Mouse (Mus musculus) CH12.LX (cell line): Measurements from ENCODE around the gene Ubn2. TPM values are rescaled to one million over a fixed set of nuclear protein-coding genes. Genes with fewer than 3 reads are reported as not detected.

Experiments
- DNase-seq: peaks from one replicate; pipeline ENCODE4 v3.0.0-alpha.2; 2013; ENCODE audit errors: extremely low read depth
- H3K27ac ChIP-seq: 2 replicates; pipeline ENCODE4 v1.5.1; 2012; ENCODE audit warnings: low read depth, mild to moderate bottlenecking, control low read depth, moderate library complexity; ENCODE audit not compliant: insufficient read depth
- H3K27me3 ChIP-seq: replicated peaks from 2 replicates; pipeline ENCODE3; 2012; ENCODE audit warnings: inconsistent platforms
- H3K36me3 ChIP-seq, 2 experiments: replicated peaks in 1 of 2; 2 replicates each; pipeline versions ENCODE3 to v1.6.1; 2012; ENCODE audit warnings: inconsistent platforms in 1 of 2, low read length in 1 of 2, mild to moderate bottlenecking in 1 of 2, mixed read lengths in 1 of 2, moderate library complexity in 1 of 2; ENCODE audit not compliant: control insufficient read depth in 1 of 2, insufficient read depth in 1 of 2
- H3K4me1 ChIP-seq, 2 experiments: 2 replicates each; pipeline ENCODE4 v1.6.1; 2012; ENCODE audit warnings: inconsistent platforms in 1 of 2, moderate library complexity in 1 of 2; ENCODE audit not compliant: insufficient read depth in 2 of 2, control insufficient read depth in 1 of 2
- H3K4me2 ChIP-seq: 2 replicates; pipeline ENCODE4 v1.6.1; 2012; ENCODE audit warnings: low read depth, mild to moderate bottlenecking, control low read depth; ENCODE audit not compliant: poor library complexity, insufficient read depth, severe bottlenecking
- H3K4me3 ChIP-seq, 3 experiments: fragments of 150-350 bp in 1 of 3; sonication (generic) in 1 of 3; replicated peaks in 1 of 3; 2 replicates each; pipeline versions ENCODE3 to v1.5.1; 2011 to 2012; ENCODE audit warnings: low read depth in 2 of 3, low read length in 2 of 3, mild to moderate bottlenecking in 2 of 3, moderate library complexity in 2 of 3, control low read depth in 1 of 3, improper control_type of control experiment in 1 of 3, inconsistent platforms in 1 of 3, mixed read lengths in 1 of 3; ENCODE audit not compliant: poor library complexity in 1 of 3
- H3K79me2 ChIP-seq: replicated peaks from 2 replicates; pipeline ENCODE4 v1.6.1; 2012; ENCODE audit warnings: mild to moderate bottlenecking, moderate library complexity; ENCODE audit not compliant: control insufficient read depth, poor library complexity, insufficient read depth, severe bottlenecking; ENCODE audit errors: extremely low read depth
- H3K9ac ChIP-seq: 2 replicates; pipeline ENCODE4 v1.6.1; 2012; ENCODE audit warnings: low read depth, mild to moderate bottlenecking, control low read depth, moderate library complexity; ENCODE audit not compliant: insufficient read depth
- H3K9me3 ChIP-seq: replicated peaks from 2 replicates; pipeline ENCODE3; 2012; ENCODE audit warnings: low read length, inconsistent platforms, mixed read lengths
- CHD2 ChIP-seq: IDR thresholded peaks from 2 replicates; pipeline ENCODE4 v1.6.1; 2011; ENCODE audit warnings: low read length, improper control_type of control experiment
- E2F4 ChIP-seq: IDR thresholded peaks from 2 replicates; pipeline ENCODE4 v1.6.1; 2011; ENCODE audit warnings: low read depth, low read length, improper control_type of control experiment; ENCODE audit not compliant: insufficient replicate concordance
- EP300 ChIP-seq: IDR thresholded peaks from 2 replicates; pipeline ENCODE4 v1.6.1; 2011; ENCODE audit warnings: low read length, improper control_type of control experiment
- ETS1 ChIP-seq: conservative IDR thresholded peaks from 2 replicates; pipeline ENCODE4 v1.6.1; 2012; ENCODE audit warnings: low read depth, mild to moderate bottlenecking, inconsistent platforms, low read length, improper control_type of control experiment, moderate library complexity
- GABPA ChIP-seq: IDR thresholded peaks from 2 replicates; pipeline ENCODE4 v1.6.1; 2012; ENCODE audit warnings: low read depth, low read length, improper control_type of control experiment, inconsistent platforms; ENCODE audit not compliant: insufficient replicate concordance
- HCFC1 ChIP-seq: IDR thresholded peaks from 2 replicates; pipeline ENCODE4 v1.6.1; 2012; ENCODE audit warnings: low read depth, mild to moderate bottlenecking, inconsistent platforms, low read length, improper control_type of control experiment
- IRF4 ChIP-seq: IDR thresholded peaks from 2 replicates; pipeline ENCODE4 v1.6.1; 2014; ENCODE audit warnings: low read depth, mild to moderate bottlenecking, inconsistent platforms, low read length, improper control_type of control experiment
- JUN ChIP-seq: IDR thresholded peaks from 2 replicates; pipeline ENCODE4 v1.6.1; 2011; ENCODE audit warnings: low read depth, mild to moderate bottlenecking, low read length, improper control_type of control experiment, moderate library complexity; ENCODE audit not compliant: insufficient read depth
- JUND ChIP-seq: conservative IDR thresholded peaks from 2 replicates; pipeline ENCODE4 v1.6.1; 2011; ENCODE audit warnings: low read depth, low read length, improper control_type of control experiment
- KAT2A ChIP-seq: IDR thresholded peaks from 2 replicates; pipeline ENCODE4 v1.6.1; 2012; ENCODE audit warnings: low read length, improper control_type of control experiment, inconsistent platforms; ENCODE audit not compliant: insufficient replicate concordance
- MAFK ChIP-seq: IDR thresholded peaks from 2 replicates; pipeline ENCODE4 v1.6.1; 2011; ENCODE audit warnings: low read length, improper control_type of control experiment; ENCODE audit not compliant: insufficient replicate concordance
- MAX ChIP-seq: IDR thresholded peaks from 2 replicates; pipeline ENCODE4 v1.6.1; 2011; ENCODE audit warnings: low read length, improper control_type of control experiment
- MEF2A ChIP-seq: IDR thresholded peaks from 2 replicates; pipeline ENCODE4 v1.6.1; 2014; ENCODE audit warnings: low read depth, mild to moderate bottlenecking, inconsistent platforms, low read length, improper control_type of control experiment, borderline replicate concordance
- MXI1 ChIP-seq: IDR thresholded peaks from 2 replicates; pipeline ENCODE4 v1.6.1; 2011; ENCODE audit warnings: mild to moderate bottlenecking, low read depth, low read length, improper control_type of control experiment
- NELFE ChIP-seq: IDR thresholded peaks from 2 replicates; pipeline ENCODE4 v1.6.1; 2011; ENCODE audit warnings: low read depth, low read length, improper control_type of control experiment
- NRF1 ChIP-seq: IDR thresholded peaks from 2 replicates; pipeline ENCODE4 v1.6.1; 2014; ENCODE audit warnings: low read depth, mild to moderate bottlenecking, inconsistent platforms, low read length, improper control_type of control experiment, moderate library complexity
- PAX5 ChIP-seq: IDR thresholded peaks from 2 replicates; pipeline ENCODE4 v1.6.1; 2012; ENCODE audit warnings: low read length, inconsistent platforms, mixed read lengths
- POLR2A ChIP-seq: IDR thresholded peaks from 2 replicates; pipeline ENCODE4 v1.6.1; 2011; ENCODE audit warnings: low read depth, mild to moderate bottlenecking, improper control_type of control experiment, low read length
- POLR2AphosphoS2 ChIP-seq: IDR thresholded peaks from 2 replicates; pipeline ENCODE4 v1.6.1; 2011; ENCODE audit warnings: low read depth, low read length, improper control_type of control experiment
- RAD21 ChIP-seq: IDR thresholded peaks from 2 replicates; pipeline ENCODE4 v1.6.1; 2011; ENCODE audit warnings: low read depth, mild to moderate bottlenecking, low read length, improper control_type of control experiment, moderate library complexity
- RCOR1 ChIP-seq: conservative IDR thresholded peaks from 2 replicates; pipeline ENCODE4 v1.6.1; 2012; ENCODE audit warnings: low read depth, mild to moderate bottlenecking, inconsistent platforms, low read length, improper control_type of control experiment
- SIN3A ChIP-seq: IDR thresholded peaks from 2 replicates; pipeline ENCODE4 v1.6.1; 2012; ENCODE audit warnings: low read length, improper control_type of control experiment, inconsistent platforms
- TBP ChIP-seq: conservative IDR thresholded peaks from 2 replicates; pipeline ENCODE4 v1.6.1; 2011; ENCODE audit warnings: low read depth, low read length, improper control_type of control experiment
- TCF12 ChIP-seq: IDR thresholded peaks from 2 replicates; pipeline ENCODE4 v1.6.1; 2014; ENCODE audit warnings: low read depth, mild to moderate bottlenecking, inconsistent platforms, low read length, improper control_type of control experiment
- UBTF ChIP-seq: IDR thresholded peaks from 2 replicates; pipeline ENCODE4 v1.6.1; 2012; ENCODE audit warnings: low read depth, mild to moderate bottlenecking, inconsistent platforms, low read length, improper control_type of control experiment, moderate library complexity
- USF1 ChIP-seq: IDR thresholded peaks from 2 replicates; pipeline ENCODE4 v1.6.1; 2014; ENCODE audit warnings: low read depth, mild to moderate bottlenecking, inconsistent platforms, low read length, improper control_type of control experiment
- USF2 ChIP-seq: conservative IDR thresholded peaks from 2 replicates; pipeline ENCODE4 v1.6.1; 2011; ENCODE audit warnings: low read depth, low read length, improper control_type of control experiment
- ZC3H11A ChIP-seq: IDR thresholded peaks from 2 replicates; pipeline ENCODE4 v1.6.1; 2012; ENCODE audit warnings: low read depth, mild to moderate bottlenecking, inconsistent platforms, low read length, improper control_type of control experiment
- ZKSCAN1 ChIP-seq: IDR thresholded peaks from 2 replicates; pipeline ENCODE4 v1.6.1; 2012; ENCODE audit warnings: low read depth, inconsistent platforms, low read length, improper control_type of control experiment, borderline replicate concordance
- ZNF384 ChIP-seq: IDR thresholded peaks from 2 replicates; pipeline ENCODE4 v1.6.1; 2012; ENCODE audit warnings: low read depth, low read length, improper control_type of control experiment, inconsistent platforms
- dilution Hi-C: fragments of 300-500 bp; cut with MboI; formaldehyde crosslinking; loops from 2 replicates; pipeline ENCODE4 v1.14.3; 2020; ENCODE audit warnings: low sequenced_read_pairs; ENCODE audit not compliant: extremely low pct_unique_long_range_greater_than_20kb, extremely low pct_ligation_motif_present
- in situ Hi-C: fragments of 300-500 bp; cut with MboI; formaldehyde crosslinking; loops from 3 replicates; pipeline ENCODE4 v1.14.3; 2019; ENCODE audit warnings: low sequenced_read_pairs, low pct_ligation_motif_present, low pct_unique_long_range_greater_than_20kb, mixed read lengths
- polyA plus RNA-seq: library from polyadenylated mRNA; unstranded; fragments of >175 nt; gene quantifications from 2 replicates; pipeline ENCODE4 v1.2.1, GENCODE M21; 2012; ENCODE audit warnings: low read depth; ENCODE audit not compliant: insufficient read length
- total RNA-seq, 2 experiments: library from RNA; depleted of rRNA; stranded (reverse); fragments of 300-350 nt in 1 of 2; fragments of >200 nt in 1 of 2; gene quantifications; 2 replicates each; pipeline ENCODE4 v1.2.3; 2012 to 2014

The Ubn2 gene
- total and polyA plus RNA-seq, 3 experiments = 4.7 to 7.2 (median 5.2) TPM

GRCm38 (mm10) chr6:38523851-38524250 is 90.1 kb downstream of the Ubn2 start:
- Histone ChIP-seq H3K27me3 (no peaks in the 10 kb centered on the region), H3K9ac (no peak overlapping the region)
- TF ChIP-seq UBTF = no peak
- no peak for TF ChIP-seq NRF1
- TF ChIP-seq NELFE = no peak
- no peak for TF ChIP-seq SIN3A
- no peak for TF ChIP-seq MAFK
- TF ChIP-seq KAT2A = no peak
- TF ChIP-seq JUN = no peak
- no peak for TF ChIP-seq E2F4
- TF ChIP-seq, all 38 proteins: peak for 0
- Histone ChIP-seq H3K4me1 (peaks cover 3 to 6% of the 10 kb centered on the region in 2 experiments; a peak in 3 of 4 replicates), H3K27ac (no peak overlapping the region), H3K79me2 (no peaks in the 10 kb centered on the region), H3K36me3 (peaks cover 0 to 2% of the 10 kb centered on the region in 2 experiments), H3K4me2 (peak overlapping the region; percentile 26; the same call in 1 of the 2 replicates), H3K9me3 (no peaks in the 10 kb centered on the region), H3K4me3 (no peak overlapping the region)
- dilution Hi-C loops (no loop called here), in situ Hi-C loops (no loop called here)
- peak; percentile 7 for DNase-seq

- Histone ChIP-seq H3K9ac (no peak overlapping the region), H3K79me2 (no peaks in the 10 kb centered on the region), H3K36me3 (no peaks in the 10 kb centered on the region), H3K4me3 (no peak overlapping the region), H3K4me2 (0 out of 2 replicates have a peak overlapping the region, but pooled peaks have one; percentile 26), H3K27ac (peak overlapping the region; percentile 10; the same call in 1 of the 2 replicates), H3K27me3 (no peaks in the 10 kb centered on the region), H3K4me1 (peaks cover 3 to 18% of the 10 kb centered on the region in 2 experiments; a peak in 3 of 4 replicates), H3K9me3 (no peaks in the 10 kb centered on the region)
- dilution Hi-C loops (no loop called here), in situ Hi-C loops (loop anchor here (25.0 kb wide), 1 partner anchor 369 kb away; no protein-coding TSS in a partner anchor)
- peak; percentile 60 for DNase-seq
- TF ChIP-seq USF2 (no peak), E2F4 (no peak), IRF4 (peak; percentile 57; the same call in 1 of the 2 replicates), MXI1 (no peak), USF1 (no peak), CHD2 (no peak), EP300 (no peak), TCF12 (no peak), ZKSCAN1 (no peak), POLR2AphosphoS2 (no peak), HCFC1 (no peak), MAX (0 out of 2 replicates have a peak, but pooled peaks have one; percentile 21), MAFK (no peak), ZC3H11A (no peak), RAD21 (peak; percentile 79), ETS1 (no peak), GABPA (no peak), ZNF384 (no peak), UBTF (no peak), POLR2A (no peak), JUND (no peak), RCOR1 (no peak), NELFE (peak; percentile 42; the same call in 1 of the 2 replicates), NRF1 (no peak), PAX5 (no peak), TBP (no peak), SIN3A (no peak; the same call in 1 of the 2 replicates), MEF2A (peak; percentile 29; the same call in 1 of the 2 replicates)
These were observed 97.6 kb downstream of the Ubn2 start for GRCm38 (mm10) chr6:38531211-38531820.
